Mouse (Mus musculus) heart, postnatal 0 days (tissue): ENCODE measurements around the gene Plekha3. TPM values are rescaled to one million over a fixed set of nuclear protein-coding genes. Genes with fewer than 3 reads are reported as not detected.

ENCODE experiments used
- ATAC-seq: fragments of 200-750 bp; cut with Nextera tagmentation; 2 replicates; pipeline ENCODE4 v1.8.0; 2017; ENCODE audit warnings: low read depth, moderate number of reproducible peaks, moderate library complexity; ENCODE audit not compliant: insufficient read depth
- DNase-seq: peaks from one replicate; pipeline ENCODE4 v3.0.0-alpha.2; 2016; ENCODE audit warnings: low spot score
- H3K27ac ChIP-seq: fragments of 300-500 bp; sonication (generic); 2 replicates; pipeline ENCODE4 v1.5.1; 2014; ENCODE audit warnings: low read depth, mild to moderate bottlenecking
- H3K27me3 ChIP-seq: fragments of 300-500 bp; sonication (generic); 2 replicates; pipeline ENCODE4 v1.6.1; 2014; ENCODE audit warnings: low read length, mixed read lengths; ENCODE audit not compliant: control insufficient read depth, insufficient read depth
- H3K36me3 ChIP-seq: fragments of 300-500 bp; sonication (generic); replicated peaks from 2 replicates; pipeline ENCODE4 v1.6.1; 2014; ENCODE audit warnings: low read length, mixed read lengths; ENCODE audit not compliant: control insufficient read depth, insufficient read depth
- H3K4me1 ChIP-seq: fragments of 300-500 bp; sonication (generic); 2 replicates; pipeline ENCODE4 v1.6.1; 2014; ENCODE audit warnings: antibody characterized with exemption; ENCODE audit not compliant: control insufficient read depth, insufficient read depth
- H3K4me2 ChIP-seq: fragments of 300-500 bp; sonication (generic); 2 replicates; pipeline ENCODE4 v1.6.1; 2014; ENCODE audit warnings: low read depth, mild to moderate bottlenecking, low read length, moderate library complexity
- H3K4me3 ChIP-seq: fragments of 300-500 bp; sonication (generic); 2 replicates; pipeline ENCODE4 v1.5.1; 2014; ENCODE audit warnings: low read depth, low read length
- H3K9ac ChIP-seq: fragments of 300-500 bp; sonication (generic); replicated peaks from 2 replicates; pipeline ENCODE4 v1.6.1; 2014; ENCODE audit warnings: low read depth, low read length, mixed read lengths
- H3K9me3 ChIP-seq: fragments of 300-500 bp; sonication (generic); replicated peaks from 2 replicates; pipeline ENCODE4 v1.6.1; 2016; ENCODE audit warnings: low read length; ENCODE audit not compliant: control insufficient read depth
- CTCF ChIP-seq: IDR thresholded peaks from 2 replicates; pipeline ENCODE4 v1.5.1; 2016; ENCODE audit warnings: antibody characterized with exemption, control low read depth, low read depth
- EP300 ChIP-seq: IDR thresholded peaks from 2 replicates; pipeline ENCODE4 v1.6.1; 2016; ENCODE audit warnings: antibody characterized with exemption, low read depth
- WGBS: fragments of 180-500 bp; shearing (Covaris S2); extraction: QIAGEN DNeasy Blood & Tissue Kit; methylation state at CpG from one replicate; pipeline ENCODE4 v1.1.7; 2014; 5-methylcytosine and 5-hydroxymethylcytosine counted together
- polyA plus RNA-seq: library from polyadenylated mRNA; unstranded; fragments of >200 nt; fragmentation: Nextera tagmentation; extraction: Ambion mirVana; gene quantifications from 2 replicates; pipeline ENCODE4 v1.2.1, GENCODE M21; 2015
- total RNA-seq: library from RNA; depleted of rRNA; stranded (reverse); fragments of >200 nt; gene quantifications from 2 replicates; pipeline ENCODE4 v1.2.3, GENCODE M21; 2014; ENCODE audit warnings: low replicate concordance

The Plekha3 gene
- total and polyA plus RNA-seq, 2 experiments from 2014 or later = 6.4 to 8.1 TPM

DNA sequence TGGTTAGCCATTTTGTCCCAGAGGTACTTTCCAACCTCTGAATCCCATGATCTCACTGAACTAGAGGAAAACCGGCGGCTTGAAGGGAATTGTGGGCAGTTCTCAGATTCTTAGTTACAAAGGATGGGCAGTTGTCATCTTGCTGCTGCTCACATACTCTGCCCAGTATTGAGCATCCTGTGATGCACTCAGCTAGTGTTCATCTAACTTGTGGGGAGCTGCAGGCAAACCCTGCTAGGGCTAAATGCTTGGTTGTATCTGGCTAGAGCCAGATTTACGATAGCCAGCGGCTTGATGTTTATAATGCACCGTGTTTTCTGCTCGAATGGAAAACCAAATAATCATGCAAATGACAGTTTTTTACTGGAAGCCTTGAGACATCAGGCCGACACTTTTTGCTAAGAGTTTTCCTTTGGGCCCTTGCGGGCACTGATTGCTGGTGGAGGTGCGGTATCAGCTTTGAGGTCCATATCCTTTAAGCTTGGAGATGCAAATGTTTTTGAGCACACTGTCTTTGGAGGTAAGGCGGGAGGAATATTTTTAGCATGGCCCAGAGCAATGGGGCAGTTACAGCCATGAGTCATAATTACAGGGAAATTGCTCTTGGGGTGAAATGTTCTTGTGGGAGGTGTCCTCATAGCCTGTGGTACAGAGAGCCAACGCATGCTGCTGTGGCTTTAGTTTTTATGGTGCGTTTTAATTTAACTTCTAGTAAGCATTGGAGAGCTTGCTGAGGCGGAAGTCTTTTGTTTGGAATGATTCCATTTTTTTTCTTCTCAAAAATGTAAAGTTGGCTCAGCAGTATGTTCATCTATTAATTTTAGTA lies 1.5 kb downstream of the Plekha3 start:
- peaks cover 13% of the 10 kb centered on the region; the same call in 1 of the 2 replicates for H3K4me1 ChIP-seq
- peak overlapping the region; percentile 93; the same call in 1 of the 2 replicates for H3K9ac ChIP-seq
- TF ChIP-seq CTCF (no peak), EP300 (no peak)
- H3K9me3 ChIP-seq = no peaks in the 10 kb centered on the region
- no peak for DNase-seq
- H3K4me3 ChIP-seq = peak overlapping the region; percentile 77
- peak overlapping the region; percentile 78 for H3K4me2 ChIP-seq
- no peak overlapping the region for H3K27ac ChIP-seq
- ATAC-seq = no peak
- no peaks in the 10 kb centered on the region for H3K27me3 ChIP-seq
- H3K36me3 ChIP-seq = peaks cover 19% of the 10 kb centered on the region; the same call in 1 of the 2 replicates
- 62% methylated on average over 13 of the region's 13 CpGs for WGBS

DNA sequence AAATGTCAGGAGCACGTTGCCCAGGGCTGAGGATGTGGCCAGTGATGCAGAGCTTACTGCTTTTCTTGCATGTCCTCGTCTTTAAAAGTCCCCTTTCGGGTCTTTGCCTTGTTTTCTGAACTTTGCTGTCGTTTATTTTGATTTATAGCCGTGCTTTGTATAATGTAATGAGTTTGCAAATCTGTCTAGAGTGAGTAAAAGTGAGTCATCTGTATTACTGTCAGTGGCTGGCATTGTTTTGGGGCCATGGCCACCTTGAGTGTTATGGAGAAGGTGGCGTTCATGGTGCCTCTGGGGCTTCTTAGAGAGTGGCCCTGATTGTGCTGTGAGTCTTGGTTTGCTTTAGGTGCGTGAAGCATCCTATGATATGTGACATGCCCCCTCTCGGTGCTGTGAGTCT lies 7.2 kb downstream of the Plekha3 start:
- H3K4me2 ChIP-seq = no peak overlapping the region
- no peak overlapping the region for H3K27ac ChIP-seq
- H3K36me3 ChIP-seq = peaks cover 69% of the 10 kb centered on the region
- ATAC-seq (no peak), DNase-seq (no peak)
- WGBS = 91% methylated on average over 8 of the region's 8 CpGs
- no peak for TF ChIP-seq EP300
- no peak for TF ChIP-seq CTCF
- no peaks in the 10 kb centered on the region for H3K9me3 ChIP-seq
- no peaks in the 10 kb centered on the region for H3K27me3 ChIP-seq
- H3K4me3 ChIP-seq = no peak overlapping the region
- H3K9ac ChIP-seq = no peak overlapping the region
- no peaks in the 10 kb centered on the region for H3K4me1 ChIP-seq

- ATAC-seq (no peak), DNase-seq (no peak)
- Histone ChIP-seq H3K9ac (no peak overlapping the region), H3K36me3 (peaks cover 65% of the 10 kb centered on the region), H3K27ac (no peak overlapping the region), H3K9me3 (no peaks in the 10 kb centered on the region), H3K4me1 (peaks cover 4% of the 10 kb centered on the region), H3K4me3 (no peak overlapping the region), H3K27me3 (no peaks in the 10 kb centered on the region), H3K4me2 (no peak overlapping the region)
- WGBS = 92% methylated on average over 3 of the region's 3 CpGs
- TF ChIP-seq CTCF (no peak), EP300 (no peak)
Measured at GRCm38 (mm10) chr2:76686986-76687385, 11.9 kb downstream of the Plekha3 start.

- peaks cover 65% of the 10 kb centered on the region for H3K36me3 ChIP-seq
- ATAC-seq (no peak), DNase-seq (no peak)
- no peak overlapping the region for H3K9ac ChIP-seq
- H3K4me1 ChIP-seq = peaks cover 4% of the 10 kb centered on the region
- H3K4me3 ChIP-seq = no peak overlapping the region
- H3K27me3 ChIP-seq = no peaks in the 10 kb centered on the region
- H3K9me3 ChIP-seq = no peaks in the 10 kb centered on the region
- no peak for TF ChIP-seq CTCF
- H3K4me2 ChIP-seq = no peak overlapping the region
- no peak overlapping the region for H3K27ac ChIP-seq
- 59% methylated on average over 3 of the region's 3 CpGs for WGBS
Measured at GRCm38 (mm10) chr2:76687608-76688007, 12.5 kb downstream of the Plekha3 start.

DNA sequence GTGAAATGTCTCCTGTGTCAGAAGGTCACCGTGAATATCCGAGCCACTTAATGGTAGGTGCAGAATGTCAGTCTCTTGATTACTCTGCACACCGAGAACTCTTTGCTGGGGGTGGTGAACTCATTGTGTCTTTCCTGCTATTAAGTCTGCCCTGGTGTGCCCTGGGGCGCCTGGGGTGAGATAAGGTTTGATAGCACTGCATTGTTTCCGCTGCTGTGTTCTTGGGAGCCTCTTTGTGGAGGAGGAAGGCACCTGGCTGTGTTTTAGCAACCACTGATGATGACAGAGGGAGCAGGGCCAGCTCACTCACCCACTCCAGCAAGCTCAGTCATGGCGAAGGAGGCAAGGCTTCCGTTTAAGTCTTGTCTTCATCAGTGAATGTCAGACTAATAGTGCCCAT lies 13.1 kb downstream of the Plekha3 start:
- peaks cover 4% of the 10 kb centered on the region for H3K4me1 ChIP-seq
- no peak overlapping the region for H3K4me2 ChIP-seq
- no peaks in the 10 kb centered on the region for H3K9me3 ChIP-seq
- DNase-seq (no peak), ATAC-seq (peak; percentile 60)
- H3K4me3 ChIP-seq = no peak overlapping the region
- TF ChIP-seq EP300 = no peak
- TF ChIP-seq CTCF = no peak
- H3K36me3 ChIP-seq = peaks cover 65% of the 10 kb centered on the region
- no peaks in the 10 kb centered on the region for H3K27me3 ChIP-seq
- H3K9ac ChIP-seq = no peak overlapping the region
- no peak overlapping the region for H3K27ac ChIP-seq
- WGBS = 17% methylated on average over 7 of the region's 7 CpGs
